Mouse (Mus musculus) stomach, embryonic 14.5 days (tissue): ENCODE measurements around the gene Josd2. TPM values are rescaled to one million over a fixed set of nuclear protein-coding genes. Genes with fewer than 3 reads are reported as not detected.

Experiments
- ATAC-seq: fragments of 200-750 bp; cut with Nextera tagmentation; 2 replicates; pipeline ENCODE4 v1.8.0; 2017; ENCODE audit warnings: low read depth, moderate TSS enrichment; ENCODE audit not compliant: insufficient number of reproducible peaks, insufficient read depth, low FRiP score
- H3K27ac ChIP-seq: fragments of 300-500 bp; sonication (generic); 2 replicates; pipeline ENCODE4 v1.5.1; 2014; ENCODE audit warnings: mild to moderate bottlenecking, low read length, moderate library complexity, mixed read lengths
- H3K27me3 ChIP-seq: fragments of 300-500 bp; sonication (generic); 2 replicates; pipeline ENCODE4 v1.6.1; 2014; ENCODE audit warnings: low read length, control low read depth, mixed read lengths; ENCODE audit not compliant: control insufficient read depth, insufficient read depth
- H3K36me3 ChIP-seq: fragments of 300-500 bp; sonication (generic); 2 replicates; pipeline ENCODE4 v1.6.1; 2014; ENCODE audit warnings: mild to moderate bottlenecking, control low read depth, low read length, moderate library complexity, mixed read lengths; ENCODE audit not compliant: control insufficient read depth, insufficient read depth
- H3K4me1 ChIP-seq: fragments of 300-500 bp; sonication (generic); 2 replicates; pipeline ENCODE4 v1.6.1; 2014; ENCODE audit warnings: low read length, control low read depth, mixed read lengths; ENCODE audit not compliant: control insufficient read depth, insufficient read depth
- H3K4me2 ChIP-seq: fragments of 300-500 bp; sonication (generic); replicated peaks from 2 replicates; pipeline ENCODE4 v1.6.1; 2014; ENCODE audit warnings: low read depth, low read length, control low read depth
- H3K4me3 ChIP-seq: fragments of 300-500 bp; sonication (generic); 2 replicates; pipeline ENCODE4 v1.5.1; 2014; ENCODE audit warnings: low read depth, low read length, control low read depth
- H3K9ac ChIP-seq: fragments of 300-500 bp; sonication (generic); replicated peaks from 2 replicates; pipeline ENCODE4 v1.6.1; 2014; ENCODE audit warnings: low read depth, mild to moderate bottlenecking, control low read depth, low read length, moderate library complexity, mixed read lengths
- H3K9me3 ChIP-seq: fragments of 300-500 bp; sonication (generic); 2 replicates; pipeline ENCODE4 v1.6.1; 2016; ENCODE audit warnings: low read depth, low read length, control low read depth; ENCODE audit not compliant: control insufficient read depth
- WGBS: fragments of 180-500 bp; shearing (Covaris S2); extraction: QIAGEN DNeasy Blood & Tissue Kit; methylation state at CpG from one replicate; pipeline ENCODE4 v1.1.7; 2014; 5-methylcytosine and 5-hydroxymethylcytosine counted together
- polyA plus RNA-seq: library from polyadenylated mRNA; unstranded; fragments of >200 nt; fragmentation: Nextera tagmentation; extraction: Ambion mirVana; gene quantifications from 2 replicates; pipeline ENCODE4 v1.2.1, GENCODE M21; 2014

The Josd2 gene
- polyA plus RNA-seq, 1 experiment from 2014 or later: 82.1 TPM

DNA sequence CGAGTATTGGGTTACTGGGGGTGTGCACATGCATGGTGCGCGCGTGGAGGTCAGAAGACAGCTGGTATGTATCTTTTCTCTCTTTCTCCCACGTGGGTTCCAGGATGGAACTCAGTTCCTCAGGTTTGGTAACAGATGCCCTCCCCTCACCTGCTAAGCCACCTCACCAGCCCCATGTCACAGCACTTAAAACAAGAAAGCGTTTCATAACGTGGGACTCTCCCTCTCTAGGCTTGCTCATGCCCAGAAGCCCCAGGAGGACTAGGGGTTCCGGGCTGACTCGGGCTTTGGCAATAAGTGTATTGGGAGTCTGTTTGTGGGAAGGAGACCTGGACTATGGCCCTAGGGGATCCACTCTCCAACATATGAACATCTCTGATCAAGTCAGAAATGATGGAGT lies 33.7 kb upstream of the Josd2 start:
- peaks cover 7% of the 10 kb centered on the region; the same call in 1 of the 2 replicates for H3K4me1 ChIP-seq
- no peak overlapping the region for H3K4me2 ChIP-seq
- no peaks in the 10 kb centered on the region for H3K36me3 ChIP-seq
- H3K9me3 ChIP-seq: no peaks in the 10 kb centered on the region
- no peak overlapping the region for H3K27ac ChIP-seq
- H3K27me3 ChIP-seq: peaks cover 23% of the 10 kb centered on the region
- ATAC-seq: no peak
- no peak overlapping the region for H3K4me3 ChIP-seq
- 64% methylated on average over 9 of the region's 9 CpGs for WGBS
- H3K9ac ChIP-seq: no peak overlapping the region

- H3K4me3 ChIP-seq: no peak overlapping the region
- H3K27me3 ChIP-seq: peaks cover 14% of the 10 kb centered on the region
- H3K9me3 ChIP-seq: no peaks in the 10 kb centered on the region
- H3K9ac ChIP-seq: no peak overlapping the region
- H3K4me2 ChIP-seq: no peak overlapping the region
- WGBS: 63% methylated on average over 5 of the region's 5 CpGs
- no peak overlapping the region for H3K27ac ChIP-seq
- no peaks in the 10 kb centered on the region for H3K4me1 ChIP-seq
- ATAC-seq: no peak
- H3K36me3 ChIP-seq: no peaks in the 10 kb centered on the region
These were observed 32.0 kb upstream of the Josd2 start for GRCm38 (mm10) chr7:44435796-44436195.

DNA sequence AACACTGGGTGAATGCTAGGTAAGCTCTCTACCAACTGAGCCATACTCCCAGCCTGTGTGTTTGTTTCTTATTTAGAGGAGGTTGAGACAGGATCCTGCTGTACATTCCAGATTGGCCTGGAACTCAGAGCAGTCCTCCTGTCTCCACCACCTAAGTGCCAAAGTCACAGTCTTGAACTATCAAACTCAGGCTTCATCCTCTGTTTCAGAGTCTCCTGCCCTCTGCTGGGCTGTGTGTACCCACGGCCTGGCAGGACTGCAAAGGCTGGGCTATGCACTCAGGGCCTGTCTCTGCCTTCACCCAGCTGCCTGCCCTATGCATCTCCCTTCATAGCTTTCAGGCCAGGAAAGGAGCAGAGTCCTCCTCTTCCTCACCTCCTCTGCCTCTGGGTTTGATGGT lies 31.5 kb upstream of the Josd2 start:
- WGBS: 0% methylated on average over 1 of the region's 1 CpGs
- ATAC-seq: no peak
- H3K4me2 ChIP-seq: no peak overlapping the region
- H3K4me3 ChIP-seq: no peak overlapping the region
- H3K4me1 ChIP-seq: no peaks in the 10 kb centered on the region
- H3K9ac ChIP-seq: no peak overlapping the region
- H3K27ac ChIP-seq: no peak overlapping the region
- H3K27me3 ChIP-seq: peaks cover 19% of the 10 kb centered on the region
- H3K36me3 ChIP-seq: no peaks in the 10 kb centered on the region
- no peaks in the 10 kb centered on the region for H3K9me3 ChIP-seq

DNA sequence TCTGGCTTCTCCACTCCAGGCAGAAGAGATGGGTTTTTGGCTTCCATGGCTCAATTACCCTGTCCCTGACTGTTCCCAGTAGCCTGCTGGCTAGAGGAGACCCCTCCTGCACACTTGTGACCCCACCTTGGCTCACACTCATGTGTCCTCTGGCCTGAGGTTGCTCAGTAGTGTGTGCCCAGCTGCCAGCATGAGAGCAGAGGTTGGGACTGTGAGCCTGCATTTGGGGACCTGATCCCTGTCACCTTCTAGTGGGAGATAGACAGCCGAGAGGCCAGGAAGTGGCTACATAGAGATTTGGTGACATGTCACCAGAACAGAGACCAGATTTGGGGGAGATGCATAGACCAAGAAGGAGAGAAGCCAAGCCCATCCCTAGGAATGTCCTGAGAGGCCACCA lies 30.6 kb upstream of the Josd2 start:
- no peak for ATAC-seq
- Histone ChIP-seq H3K4me2 (no peak overlapping the region), H3K27me3 (peaks cover 21% of the 10 kb centered on the region), H3K4me1 (0 out of 2 replicates have a peak, but pooled peaks cover 6% of the 10 kb centered on the region), H3K27ac (no peak overlapping the region), H3K9ac (no peak overlapping the region), H3K36me3 (no peaks in the 10 kb centered on the region), H3K4me3 (no peak overlapping the region), H3K9me3 (no peaks in the 10 kb centered on the region)
- 85% methylated on average over 1 of the region's 1 CpGs for WGBS

GRCm38 (mm10) chr7:44437933-44438332 lies 29.8 kb upstream of the Josd2 start:
- WGBS: 66% methylated on average over 8 of the region's 8 CpGs
- no peak for ATAC-seq
- no peak overlapping the region for H3K4me3 ChIP-seq
- peaks cover 25% of the 10 kb centered on the region for H3K27me3 ChIP-seq
- no peak overlapping the region for H3K4me2 ChIP-seq
- H3K9ac ChIP-seq: no peak overlapping the region
- H3K27ac ChIP-seq: no peak overlapping the region
- H3K9me3 ChIP-seq: no peaks in the 10 kb centered on the region
- H3K36me3 ChIP-seq: no peaks in the 10 kb centered on the region
- 0 out of 2 replicates have a peak, but pooled peaks cover 7% of the 10 kb centered on the region for H3K4me1 ChIP-seq

DNA sequence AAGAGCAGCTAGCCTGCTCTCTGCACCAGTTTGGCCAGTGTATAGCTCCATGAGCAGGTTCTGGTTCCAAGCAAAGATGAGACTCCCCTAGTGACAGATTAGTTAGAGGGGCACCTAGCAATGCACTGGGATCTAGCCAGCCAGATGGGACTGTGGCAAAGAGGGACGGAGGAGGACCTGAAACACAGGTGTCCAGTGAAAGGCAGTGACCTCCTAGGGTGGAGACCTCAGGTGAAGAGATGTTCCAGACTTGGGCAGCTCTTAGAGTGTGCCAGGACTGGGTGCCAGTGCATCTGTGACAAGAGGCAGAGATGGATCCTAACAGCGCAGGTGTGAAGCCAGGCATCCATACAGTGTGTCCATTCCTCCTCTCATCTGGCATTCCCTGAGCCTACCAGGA lies 28.1 kb upstream of the Josd2 start:
- Histone ChIP-seq H3K4me1 (0 out of 2 replicates have a peak, but pooled peaks cover 7% of the 10 kb centered on the region), H3K36me3 (no peaks in the 10 kb centered on the region)

GRCm38 (mm10) chr7:44440479-44440878 lies 27.3 kb upstream of the Josd2 start:
- WGBS: 78% methylated on average over 1 of the region's 1 CpGs
- ATAC-seq: no peak

More for the DNA sequence above, 28.1 kb upstream of the Josd2 start:
- no peak overlapping the region for H3K4me3 ChIP-seq
- no peak overlapping the region for H3K9ac ChIP-seq
- H3K27me3 ChIP-seq: peaks cover 42% of the 10 kb centered on the region
- ATAC-seq: no peak
- H3K4me2 ChIP-seq: no peak overlapping the region
- H3K9me3 ChIP-seq: no peaks in the 10 kb centered on the region
- WGBS: 61% methylated on average over 2 of the region's 2 CpGs
- no peak overlapping the region for H3K27ac ChIP-seq

DNA sequence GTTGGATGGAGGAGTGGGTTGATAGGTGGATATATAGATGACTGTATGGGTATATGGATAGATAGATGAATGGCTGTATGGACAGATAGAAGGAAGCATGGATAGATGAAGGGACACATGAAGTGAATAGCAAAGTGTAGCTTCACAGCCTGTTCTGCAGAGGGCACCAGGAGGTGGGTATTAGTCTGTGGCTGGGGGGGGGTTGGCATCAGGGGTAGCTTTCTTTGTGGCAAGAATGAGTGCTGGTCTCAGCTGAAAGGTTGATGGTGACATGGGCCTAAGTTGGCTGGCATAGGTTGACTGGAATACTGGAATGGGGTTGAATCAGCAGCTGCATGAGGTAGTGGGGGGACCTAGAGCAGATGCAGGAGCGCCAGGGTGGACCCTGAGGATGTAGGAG lies 26.6 kb upstream of the Josd2 start:
- no peak overlapping the region for H3K27ac ChIP-seq
- H3K9me3 ChIP-seq: no peaks in the 10 kb centered on the region
- H3K36me3 ChIP-seq: no peaks in the 10 kb centered on the region
- H3K4me2 ChIP-seq: no peak overlapping the region
- WGBS: 0% methylated on average over 1 of the region's 1 CpGs
- no peak for ATAC-seq
- H3K4me3 ChIP-seq: no peak overlapping the region
- H3K27me3 ChIP-seq: peaks cover 56% of the 10 kb centered on the region
- H3K4me1 ChIP-seq: 0 out of 2 replicates have a peak, but pooled peaks cover 7% of the 10 kb centered on the region
- no peak overlapping the region for H3K9ac ChIP-seq

More at GRCm38 (mm10) chr7:44440479-44440878, 27.3 kb upstream of the Josd2 start:
- H3K4me1 ChIP-seq: 0 out of 2 replicates have a peak, but pooled peaks cover 7% of the 10 kb centered on the region
- no peaks in the 10 kb centered on the region for H3K36me3 ChIP-seq
- no peak overlapping the region for H3K9ac ChIP-seq
- no peak overlapping the region for H3K4me2 ChIP-seq
- no peaks in the 10 kb centered on the region for H3K9me3 ChIP-seq
- peaks cover 50% of the 10 kb centered on the region for H3K27me3 ChIP-seq
- no peak overlapping the region for H3K4me3 ChIP-seq
- no peak overlapping the region for H3K27ac ChIP-seq

- Histone ChIP-seq H3K4me3 (peak overlapping the region; percentile 18), H3K9ac (no peak overlapping the region), H3K4me2 (peak overlapping the region; percentile 33)
These were observed 26.1 kb upstream of the Josd2 start for GRCm38 (mm10) chr7:44441648-44442109.

More at GRCm38 (mm10) chr7:44441648-44442109, 26.1 kb upstream of the Josd2 start:
- Histone ChIP-seq H3K4me1 (0 out of 2 replicates have a peak, but pooled peaks cover 7% of the 10 kb centered on the region), H3K36me3 (no peaks in the 10 kb centered on the region), H3K27ac (no peak overlapping the region), H3K27me3 (peaks cover 60% of the 10 kb centered on the region), H3K9me3 (no peaks in the 10 kb centered on the region)
- ATAC-seq: peak; percentile 30; the same call in 1 of the 2 replicates
- WGBS: 1% methylated on average over 13 of the region's 14 CpGs
